ENCODE assay signal across 28 mouse cellular contexts in genomic region chr1:51217227-51217626, GRCm38 (mm10).
DNase-seq lines count a peak whose midpoint lies in the region; ATAC-seq and TF ChIP-seq lines count a peak whose summit lies in the region.
"Had no signal": no experiment of that assay in that cellular context is flagged by ENCODE, and none has a peak within 500 bp of the region (broad histone marks: within the 10 kb centered on the region; RNA-seq: fewer than 3 reads in every experiment).

No protein-coding gene starts in this region.

- TF ChIP-seq RAD21 in CH12.LX (IDR thresholded peaks at IDR 0.05; ENCODE audit: low read depth, low read length): no peak

- intact Hi-C loops in left cerebral cortex, postnatal 4 days (cut with DNase I): no loop called here

- no peak overlapping the region for H3K4me2 ChIP-seq in midbrain, embryonic 13.5 days (replicated peaks)
- H3K4me2 ChIP-seq in midbrain, postnatal 0 days (ENCODE audit: low read depth, low read length, poor library complexity, severe bottlenecking): no peak overlapping the region
- H3K4me2 ChIP-seq in CH12.LX (ENCODE audit: insufficient read depth, low read depth, poor library complexity, severe bottlenecking): peak overlapping the region; percentile 48
- H3K4me2 ChIP-seq: embryonic facial prominence, embryonic 13.5 days; heart, embryonic 15.5 days; hindbrain, embryonic 14.5 days had no signal

- H3K4me3 ChIP-seq in midbrain, embryonic 13.5 days (replicated peaks): no peak overlapping the region
- H3K4me3 ChIP-seq in midbrain, postnatal 0 days (ENCODE audit: low read depth, low read length): no peak overlapping the region
- no peak overlapping the region for H3K4me3 ChIP-seq in CH12.LX (replicated peaks in 1 of 3; ENCODE audit: low read depth in 2 of 3, low read length in 2 of 3, poor library complexity in 1 of 3)
- H3K4me3 ChIP-seq in embryonic fibroblast, embryonic 13.5 days (ENCODE audit: insufficient read depth, low read length): no peak overlapping the region
- H3K4me3 ChIP-seq: embryonic facial prominence, embryonic 13.5 days; erythroblast, embryonic 14.5 days; heart, embryonic 10.5 days; heart, embryonic 15.5 days had no signal

- TF ChIP-seq EP300 in CH12.LX (IDR thresholded peaks at IDR 0.05; ENCODE audit: low read length): no peak

- no peak overlapping the region for H3K9ac ChIP-seq in midbrain, embryonic 13.5 days (replicated peaks)
- no peak overlapping the region for H3K9ac ChIP-seq in midbrain, postnatal 0 days (replicated peaks; ENCODE audit: low read length, poor library complexity, severe bottlenecking)
- H3K9ac ChIP-seq in CH12.LX (ENCODE audit: insufficient read depth, low read depth): no peak overlapping the region
- H3K9ac ChIP-seq: embryonic facial prominence, embryonic 13.5 days; forebrain, postnatal 0 days; heart, embryonic 15.5 days; hindbrain, embryonic 14.5 days; liver, embryonic 14.5 days had no signal

- H3K9me3 ChIP-seq in midbrain, embryonic 13.5 days: no peaks in the 10 kb centered on the region
- no peaks in the 10 kb centered on the region for H3K9me3 ChIP-seq in midbrain, postnatal 0 days (ENCODE audit: low read length)
- H3K9me3 ChIP-seq in CH12.LX (replicated peaks; ENCODE audit: low read length): no peaks in the 10 kb centered on the region
- H3K9me3 ChIP-seq: embryonic facial prominence, embryonic 13.5 days; heart, embryonic 10.5 days; heart, embryonic 15.5 days had no signal

- ATAC-seq in midbrain, embryonic 13.5 days: no peak; the same call in 1 of the 2 replicates
- ATAC-seq in midbrain, postnatal 0 days (ENCODE audit: low FRiP score): no peak
- ATAC-seq: intestine, postnatal 0 days had no signal

- in situ Hi-C loops in CH12.LX (cut with MboI; ENCODE audit: low pct_ligation_motif_present, low pct_unique_long_range_greater_than_20kb, low sequenced_read_pairs): no loop called here

- 62% methylated on average over 7 of the region's 7 CpGs for WGBS in midbrain, embryonic 13.5 days
- WGBS in midbrain, postnatal 0 days: 67% methylated on average over 7 of the region's 7 CpGs

- H3K36me3 ChIP-seq in midbrain, embryonic 13.5 days: no peaks in the 10 kb centered on the region
- no peaks in the 10 kb centered on the region for H3K36me3 ChIP-seq in midbrain, postnatal 0 days (ENCODE audit: insufficient read depth, low read length)
- no peaks in the 10 kb centered on the region for H3K36me3 ChIP-seq in CH12.LX (replicated peaks in 1 of 2; ENCODE audit: control insufficient read depth in 1 of 2, insufficient read depth in 1 of 2, low read length in 1 of 2)
- H3K36me3 ChIP-seq: embryonic facial prominence, embryonic 13.5 days; heart, embryonic 10.5 days; heart, embryonic 15.5 days had no signal

- no peaks in the 10 kb centered on the region for H3K79me2 ChIP-seq in CH12.LX (replicated peaks; ENCODE audit: control insufficient read depth, extremely low read depth, insufficient read depth, poor library complexity, severe bottlenecking)

- TF ChIP-seq CTCF in midbrain, postnatal 0 days (IDR thresholded peaks at IDR 0.05): no peak
- TF ChIP-seq CTCF in CH12.LX (conservative IDR thresholded peaks at IDR 0.05 in 1 of 2, IDR thresholded peaks at IDR 0.05 in 1 of 2; ENCODE audit: low read depth in 2 of 2, low read length in 2 of 2): no peak
- TF ChIP-seq CTCF in embryonic fibroblast, embryonic 13.5 days (IDR thresholded peaks at IDR 0.05; ENCODE audit: borderline replicate concordance, insufficient read depth, low read length): no peak

- H3K4me1 ChIP-seq in midbrain, embryonic 13.5 days (replicated peaks): peaks cover 14% of the 10 kb centered on the region
- H3K4me1 ChIP-seq in midbrain, postnatal 0 days (ENCODE audit: insufficient read depth, low read length): peaks cover 6% of the 10 kb centered on the region; the same call in 1 of the 2 replicates
- peaks cover 0 to 2% of the 10 kb centered on the region in 2 experiments; a peak in 1 of 4 replicates for H3K4me1 ChIP-seq in CH12.LX (ENCODE audit: control insufficient read depth in 1 of 2, insufficient read depth in 2 of 2)
- H3K4me1 ChIP-seq in embryonic fibroblast, embryonic 13.5 days (ENCODE audit: control insufficient read depth, insufficient read depth, low read length): peaks cover 8% of the 10 kb centered on the region
- H3K4me1 ChIP-seq: embryonic facial prominence, embryonic 13.5 days; heart, embryonic 10.5 days; heart, embryonic 15.5 days had no signal

- H3K27ac ChIP-seq in midbrain, embryonic 13.5 days: peak overlapping the region; percentile 75
- H3K27ac ChIP-seq in midbrain, postnatal 0 days (ENCODE audit: low read depth, low read length): no peak overlapping the region
- peak overlapping the region; percentile 56 for H3K27ac ChIP-seq in CH12.LX (ENCODE audit: insufficient read depth, low read depth)
- peak overlapping the region; percentile 85 for H3K27ac ChIP-seq in embryonic fibroblast, embryonic 13.5 days (ENCODE audit: insufficient read depth, low read length)
- H3K27ac ChIP-seq: embryonic facial prominence, embryonic 13.5 days; heart, embryonic 10.5 days; heart, embryonic 15.5 days; hindbrain, embryonic 14.5 days; liver, embryonic 14.5 days; macrophage had no signal

- dilution Hi-C loops in CH12.LX (cut with MboI; ENCODE audit: extremely low pct_ligation_motif_present, extremely low pct_unique_long_range_greater_than_20kb, low sequenced_read_pairs): no loop called here

- no peaks in the 10 kb centered on the region for H3K27me3 ChIP-seq in midbrain, embryonic 13.5 days
- no peaks in the 10 kb centered on the region for H3K27me3 ChIP-seq in midbrain, postnatal 0 days (ENCODE audit: insufficient read depth, low read length)
- H3K27me3 ChIP-seq in CH12.LX (replicated peaks): no peaks in the 10 kb centered on the region
- H3K27me3 ChIP-seq: embryonic facial prominence, embryonic 13.5 days; heart, embryonic 15.5 days had no signal

- DNase-seq in midbrain, postnatal 0 days (ENCODE audit: low spot score): no peak
- peak; percentile 27 for DNase-seq in 3T3-L1 (ENCODE audit: low read depth, low spot score)
- DNase-seq in CH12.LX (ENCODE audit: extremely low read depth): peak; percentile 2
- no peak for DNase-seq in left cerebral cortex, postnatal 4 days
- DNase-seq in heart, adult 8-10 months (ENCODE audit: low spot score): no peak
- DNase-seq: adrenal gland, postnatal 14 days; cerebellum, adult 18-20 months; cerebellum, postnatal 10 days; forebrain, postnatal 0 days; gastrocnemius, postnatal 10 days; kidney, adult 9 months; kidney, postnatal 10 days; liver; lung, adult 2 months; lung, postnatal 10 days; right cerebral cortex, adult 18-20 months; spleen, adult 18-20 months; thymus, postnatal 14 days had no signal

- no peak for TF ChIP-seq POLR2A in CH12.LX (IDR thresholded peaks at IDR 0.05; ENCODE audit: low read depth, low read length)
- TF ChIP-seq POLR2A in embryonic fibroblast, embryonic 13.5 days (IDR thresholded peaks at IDR 0.05; ENCODE audit: low read depth, low read length): no peak

TF ChIP-seq in CH12.LX, 34 proteins besides CTCF, POLR2A, EP300 and RAD21:
- TF ChIP-seq JUN (IDR thresholded peaks at IDR 0.05; ENCODE audit: insufficient read depth, low read depth, low read length) (0 out of 2 replicates have a peak, but pooled peaks have one; percentile 8), MEF2A (IDR thresholded peaks at IDR 0.05; ENCODE audit: borderline replicate concordance, low read depth, low read length) (peak; percentile 29; the same call in 1 of the 2 replicates), BHLHE40 (IDR thresholded peaks at IDR 0.05; ENCODE audit: low read depth, low read length) (peak; percentile 45; the same call in 1 of the 2 replicates), MXI1 (IDR thresholded peaks at IDR 0.05; ENCODE audit: low read depth, low read length) (no peak), CHD2 (IDR thresholded peaks at IDR 0.05; ENCODE audit: low read length) (no peak), RCOR1 (conservative IDR thresholded peaks at IDR 0.05; ENCODE audit: low read depth, low read length) (no peak)

Comparison
In these comparisons a context has a peak if more than half of its experiments do, and no peak if none do; other contexts are left out.
1. DNase-seq: peak in 3T3-L1 (single experiment) and CH12.LX (single experiment); none in midbrain, postnatal 0 days (single experiment), left cerebral cortex, postnatal 4 days (single experiment) and heart, adult 8-10 months (single experiment).